Mouse (Mus musculus) forebrain, embryonic 11.5 days (tissue): Measurements from ENCODE around the gene Cyp27a1. TPM values are rescaled to one million over a fixed set of nuclear protein-coding genes. Genes with fewer than 3 reads are reported as not detected.
A peak's percentile ranks its signal among the peaks of the same experiment; 100 is the strongest.

Source experiments
- ATAC-seq: fragments of 200-750 bp; cut with Nextera tagmentation; replicated peaks from 2 replicates; pipeline ENCODE4 v1.8.0; 2017; ENCODE audit warnings: moderate TSS enrichment; ENCODE audit not compliant: low FRiP score
- DNase-seq: peaks from one replicate; pipeline ENCODE4 v3.0.0-alpha.2; 2017; ENCODE audit warnings: low spot score
- H3K27ac ChIP-seq: fragments of 300-500 bp; sonication (generic); 2 replicates; pipeline ENCODE4 v1.5.1; 2014; ENCODE audit warnings: low read depth, low read length
- H3K27me3 ChIP-seq: fragments of 300-500 bp; sonication (generic); 2 replicates; pipeline ENCODE4 v1.6.1; 2014; ENCODE audit warnings: mild to moderate bottlenecking, low read length, mixed read lengths; ENCODE audit not compliant: control insufficient read depth, insufficient read depth
- H3K36me3 ChIP-seq: fragments of 300-500 bp; sonication (generic); 2 replicates; pipeline ENCODE4 v1.6.1; 2014; ENCODE audit warnings: mild to moderate bottlenecking, low read length, moderate library complexity, mixed read lengths; ENCODE audit not compliant: control insufficient read depth, insufficient read depth
- H3K4me1 ChIP-seq: fragments of 300-500 bp; sonication (generic); replicated peaks from 2 replicates; pipeline ENCODE4 v1.6.1; 2014; ENCODE audit warnings: low read length, mixed read lengths; ENCODE audit not compliant: control insufficient read depth, insufficient read depth
- H3K4me2 ChIP-seq: fragments of 300-500 bp; sonication (generic); 2 replicates; pipeline ENCODE4 v1.6.1; 2014; ENCODE audit warnings: low read depth, mild to moderate bottlenecking, low read length, moderate library complexity, mixed read lengths; ENCODE audit not compliant: severe bottlenecking
- H3K4me3 ChIP-seq: fragments of 300-500 bp; sonication (generic); 2 replicates; pipeline ENCODE4 v1.5.1; 2014; ENCODE audit warnings: low read depth, low read length
- H3K9ac ChIP-seq: fragments of 300-500 bp; sonication (generic); 2 replicates; pipeline ENCODE4 v1.6.1; 2014; ENCODE audit warnings: low read length
- H3K9me3 ChIP-seq: fragments of 300-500 bp; sonication (generic); 2 replicates; pipeline ENCODE4 v1.6.1; 2016; ENCODE audit warnings: low read length, mixed read lengths; ENCODE audit not compliant: control insufficient read depth
- WGBS: fragments of 180-500 bp; shearing (Covaris S2); extraction: QIAGEN DNeasy Blood & Tissue Kit; methylation state at CpG from one replicate; pipeline ENCODE4 v1.1.7; 2014; 5-methylcytosine and 5-hydroxymethylcytosine counted together
- polyA plus RNA-seq: library from polyadenylated mRNA; unstranded; fragments of >200 nt; fragmentation: Nextera tagmentation; extraction: Ambion mirVana; gene quantifications from 2 replicates; pipeline ENCODE4 v1.2.1, GENCODE M21; 2014

Cyp27a1 gene
- polyA plus RNA-seq, 1 experiment from 2014 or later, result 6.7 TPM

GRCm38 (mm10) chr1:74723748-74724147 is 10.4 kb downstream of the Cyp27a1 start:
- ATAC-seq (no peak), DNase-seq (peak; percentile 59)
- Histone ChIP-seq H3K4me1 (no peaks in the 10 kb centered on the region), H3K36me3 (no peaks in the 10 kb centered on the region), H3K4me3 (no peak overlapping the region), H3K4me2 (no peak overlapping the region), H3K9ac (no peak overlapping the region), H3K27ac (no peak overlapping the region), H3K9me3 (no peaks in the 10 kb centered on the region), H3K27me3 (no peaks in the 10 kb centered on the region)
- WGBS, result 75% methylated on average over 2 of the region's 2 CpGs

DNA sequence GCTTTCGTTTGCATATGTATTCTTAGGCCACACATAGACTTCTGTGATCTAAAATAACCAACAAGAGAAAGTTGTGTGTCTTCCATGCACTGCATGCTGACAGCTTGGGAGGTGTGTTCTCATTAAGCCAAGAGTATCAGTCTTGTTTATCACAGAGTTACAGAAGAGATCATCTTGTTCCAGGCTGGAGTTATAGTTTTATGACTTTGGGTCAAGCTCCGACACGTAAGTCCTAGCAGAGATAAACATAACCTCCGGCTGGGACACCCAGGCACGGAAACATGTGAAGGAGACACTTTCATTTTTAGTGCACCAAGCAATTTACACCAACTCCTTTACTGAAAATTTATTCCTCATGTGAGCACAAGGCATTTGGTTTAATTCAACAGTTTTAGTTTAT is 12.7 kb downstream of the Cyp27a1 start:
- no peak overlapping the region for H3K9ac ChIP-seq
- H3K4me3 ChIP-seq, result no peak overlapping the region
- no peaks in the 10 kb centered on the region for H3K4me1 ChIP-seq
- WGBS, result 86% methylated on average over 5 of the region's 5 CpGs
- ATAC-seq (no peak), DNase-seq (no peak)
- no peaks in the 10 kb centered on the region for H3K27me3 ChIP-seq
- no peaks in the 10 kb centered on the region for H3K9me3 ChIP-seq
- H3K36me3 ChIP-seq, result no peaks in the 10 kb centered on the region
- H3K27ac ChIP-seq, result no peak overlapping the region
- no peak overlapping the region for H3K4me2 ChIP-seq

DNA sequence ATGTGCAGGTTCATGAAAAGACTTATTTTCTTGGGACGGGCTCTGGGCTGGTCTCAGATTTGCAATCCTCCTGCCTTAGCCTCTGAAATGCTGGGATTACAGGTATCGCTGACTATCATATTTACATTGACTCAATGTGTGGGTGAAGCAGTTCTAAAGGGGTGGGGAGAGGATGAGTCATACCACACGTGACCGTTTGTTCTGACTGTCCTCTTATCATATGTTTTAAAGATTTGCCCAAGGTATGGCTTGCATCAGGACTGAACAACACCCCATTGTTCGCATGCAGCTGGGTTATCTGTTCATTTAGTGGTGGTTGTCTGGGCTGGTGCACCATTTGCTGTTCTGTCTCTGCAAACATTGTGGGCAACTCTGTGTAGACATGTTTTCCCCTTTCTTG is 13.3 kb downstream of the Cyp27a1 start:
- ATAC-seq (no peak), DNase-seq (no peak)
- Histone ChIP-seq H3K4me1 (no peaks in the 10 kb centered on the region), H3K4me2 (no peak overlapping the region), H3K36me3 (no peaks in the 10 kb centered on the region), H3K9ac (no peak overlapping the region), H3K27me3 (no peaks in the 10 kb centered on the region), H3K9me3 (no peaks in the 10 kb centered on the region), H3K27ac (no peak overlapping the region), H3K4me3 (no peak overlapping the region)
- 86% methylated on average over 5 of the region's 5 CpGs for WGBS

- no peaks in the 10 kb centered on the region for H3K9me3 ChIP-seq
- H3K4me3 ChIP-seq, result no peak overlapping the region
- 80% methylated on average over 8 of the region's 8 CpGs for WGBS
- no peak for ATAC-seq
- no peak for DNase-seq
- H3K4me2 ChIP-seq, result no peak overlapping the region
- H3K4me1 ChIP-seq, result no peaks in the 10 kb centered on the region
- H3K27me3 ChIP-seq, result no peaks in the 10 kb centered on the region
- no peak overlapping the region for H3K27ac ChIP-seq
- no peak overlapping the region for H3K9ac ChIP-seq
- no peaks in the 10 kb centered on the region for H3K36me3 ChIP-seq
Measured at GRCm38 (mm10) chr1:74728446-74728845, 15.1 kb downstream of the Cyp27a1 start.

DNA sequence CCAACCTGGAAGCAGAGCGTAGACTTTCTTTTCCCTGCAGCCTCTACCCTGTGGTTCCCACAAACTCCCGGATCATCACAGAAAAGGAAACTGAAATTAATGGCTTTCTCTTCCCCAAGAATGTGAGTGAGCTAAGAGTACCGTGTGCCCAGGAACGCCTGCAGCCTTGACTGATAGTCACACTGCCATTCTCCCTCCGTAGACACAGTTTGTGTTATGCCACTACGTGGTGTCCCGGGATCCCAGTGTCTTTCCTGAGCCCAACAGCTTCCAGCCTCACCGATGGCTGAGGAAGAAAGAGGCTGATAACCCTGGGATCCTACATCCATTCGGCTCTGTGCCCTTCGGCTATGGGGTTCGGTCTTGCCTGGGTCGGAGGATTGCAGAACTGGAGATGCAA is 23.6 kb downstream of the Cyp27a1 start:
- Histone ChIP-seq H3K9ac (no peak overlapping the region), H3K4me2 (no peak overlapping the region), H3K36me3 (no peaks in the 10 kb centered on the region), H3K27ac (no peak overlapping the region), H3K27me3 (no peaks in the 10 kb centered on the region), H3K4me1 (no peaks in the 10 kb centered on the region), H3K4me3 (no peak overlapping the region), H3K9me3 (no peaks in the 10 kb centered on the region)
- ATAC-seq (no peak), DNase-seq (no peak)
- 94% methylated on average over 12 of the region's 12 CpGs for WGBS

DNA sequence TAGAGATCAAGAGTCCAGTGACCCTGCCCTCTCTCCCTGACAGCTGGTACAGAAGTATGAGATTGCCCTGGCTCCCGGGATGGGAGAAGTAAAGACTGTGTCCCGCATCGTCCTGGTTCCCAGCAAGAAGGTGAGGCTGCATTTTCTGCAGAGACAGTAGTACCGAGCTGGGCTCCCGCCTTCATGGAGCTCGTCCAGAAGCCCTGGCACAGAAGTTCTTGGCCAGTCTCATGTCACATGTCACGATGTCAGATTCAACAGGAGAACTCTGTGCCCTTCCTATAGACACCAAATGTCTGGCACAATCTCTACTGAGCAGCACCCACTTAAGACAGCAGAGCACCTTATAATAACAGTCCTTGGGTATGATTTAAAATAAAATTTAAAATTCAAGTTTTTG is 24.1 kb downstream of the Cyp27a1 start:
- no peaks in the 10 kb centered on the region for H3K9me3 ChIP-seq
- H3K36me3 ChIP-seq, result no peaks in the 10 kb centered on the region
- WGBS, result 89% methylated on average over 7 of the region's 7 CpGs
- no peaks in the 10 kb centered on the region for H3K4me1 ChIP-seq
- H3K27me3 ChIP-seq, result no peaks in the 10 kb centered on the region
- H3K9ac ChIP-seq, result no peak overlapping the region
- H3K4me3 ChIP-seq, result no peak overlapping the region
- ATAC-seq (no peak), DNase-seq (no peak)
- no peak overlapping the region for H3K4me2 ChIP-seq
- no peak overlapping the region for H3K27ac ChIP-seq

GRCm38 (mm10) chr1:74740846-74741245 is 27.5 kb downstream of the Cyp27a1 start:
- Histone ChIP-seq H3K4me2 (no peak overlapping the region), H3K27ac (no peak overlapping the region), H3K4me1 (no peaks in the 10 kb centered on the region), H3K4me3 (no peak overlapping the region), H3K9ac (no peak overlapping the region), H3K27me3 (no peaks in the 10 kb centered on the region), H3K36me3 (no peaks in the 10 kb centered on the region), H3K9me3 (no peaks in the 10 kb centered on the region)
- DNase-seq, result no peak
- 82% methylated on average over 7 of the region's 7 CpGs for WGBS
- ATAC-seq, result no peak

DNA sequence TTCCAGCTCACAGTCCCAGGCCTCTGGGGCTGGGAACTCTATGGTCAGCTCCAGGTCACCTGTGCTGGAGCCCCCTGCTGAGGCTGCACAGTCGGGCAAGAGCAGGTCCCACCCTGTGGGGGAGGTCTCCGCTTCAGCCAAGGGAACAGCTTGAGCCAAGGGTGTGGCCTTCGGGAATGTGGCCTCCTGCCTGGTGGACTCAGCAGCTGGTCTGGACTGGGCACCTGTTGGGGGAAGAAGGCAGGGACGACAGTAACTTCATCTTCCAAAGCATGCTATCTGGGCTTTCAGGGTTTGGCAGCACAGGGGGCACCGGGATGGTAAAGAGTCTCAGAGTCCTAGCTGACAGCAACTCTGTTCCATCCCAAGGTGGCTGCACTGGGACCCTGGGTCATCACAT is 34.0 kb downstream of the Cyp27a1 start:
- H3K4me1 ChIP-seq, result no peaks in the 10 kb centered on the region
- no peaks in the 10 kb centered on the region for H3K9me3 ChIP-seq
- no peak overlapping the region for H3K4me3 ChIP-seq
- WGBS, result 77% methylated on average over 5 of the region's 5 CpGs
- no peak for DNase-seq
- no peak overlapping the region for H3K9ac ChIP-seq
- H3K36me3 ChIP-seq, result no peaks in the 10 kb centered on the region
- no peak for ATAC-seq
- H3K27ac ChIP-seq, result no peak overlapping the region
- H3K27me3 ChIP-seq, result no peaks in the 10 kb centered on the region; the same call in 1 of the 2 replicates
- H3K4me2 ChIP-seq, result no peak overlapping the region

- Histone ChIP-seq H3K36me3 (no peaks in the 10 kb centered on the region), H3K4me3 (peak within 1 kb of the TSS; percentile 15; the same call in 1 of the 2 replicates), H3K4me2 (peak within 1 kb of the TSS; percentile 55), H3K27me3 (no peaks in the 10 kb centered on the region; the same call in 1 of the 2 replicates), H3K9ac (peak within 1 kb of the TSS; percentile 53; the same call in 1 of the 2 replicates), H3K27ac (no peak within 1 kb of the TSS), H3K4me1 (no peaks in the 10 kb centered on the region), H3K9me3 (no peaks in the 10 kb centered on the region)
- 0 out of 2 replicates have a peak, but pooled peaks have one; percentile 58 for ATAC-seq
- 9% methylated on average over 30 of the region's 30 CpGs for WGBS
- peak; percentile 78 for DNase-seq
Measured at GRCm38 (mm10) chr1:74748643-74749271, 35.4 kb downstream of the Cyp27a1 start, which contains the start of gene Prkag3. TSS of gene Prkag3 (minus strand) at chr1:74749221.
